In the genomic region with DNA sequence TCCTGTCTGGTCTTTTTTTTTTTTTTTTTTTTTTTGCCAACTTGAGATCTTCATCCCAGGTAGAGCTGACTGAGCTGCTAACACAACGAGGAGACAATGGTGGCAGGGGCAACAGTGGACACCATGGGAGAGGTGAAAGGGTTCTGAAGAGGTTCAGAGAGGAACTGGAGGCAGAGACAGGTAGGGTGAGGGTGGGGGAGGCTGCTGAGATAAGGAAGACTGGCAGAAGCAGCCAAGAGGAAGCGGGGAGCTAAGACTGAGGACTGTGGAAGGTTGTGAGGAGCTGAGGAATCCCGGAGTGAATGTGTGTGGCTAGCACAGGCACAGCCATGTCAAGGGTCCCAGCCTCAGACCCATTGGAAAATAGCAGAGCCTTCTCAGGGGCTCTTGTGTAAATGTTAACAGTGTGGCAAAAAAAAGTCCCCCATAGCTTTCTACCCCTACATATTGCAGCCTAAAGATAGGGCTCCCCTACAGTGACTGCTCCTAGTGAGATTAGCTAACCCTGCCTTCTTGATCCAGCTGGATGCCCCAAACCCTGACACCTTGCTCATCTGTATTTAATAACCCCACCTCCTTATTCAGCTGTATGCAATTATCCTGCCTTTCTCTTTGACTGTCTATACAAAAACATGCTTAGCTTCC, we compare ENCODE assay signal across 26 mouse cellular contexts. TPM values are rescaled to one million over a fixed set of nuclear protein-coding genes. Genes with fewer than 3 reads are reported as not detected.
DNase-seq lines count a peak whose midpoint lies in the region; ATAC-seq and TF ChIP-seq lines count a peak whose summit lies in the region.
"Had no signal": no experiment of that assay in that cellular context is flagged by ENCODE, and none has a peak within 500 bp of the region (broad histone marks: within the 10 kb centered on the region; RNA-seq: fewer than 3 reads in every experiment).

No protein-coding gene starts in this region.

- H3K27ac ChIP-seq in MEL (ENCODE audit: control insufficient read depth, low read depth, low read length), result no peak overlapping the region
- peak overlapping the region; percentile 58 for H3K27ac ChIP-seq in liver, embryonic 14.5 days
- H3K27ac ChIP-seq in kidney, embryonic 16.5 days (ENCODE audit: low read length), result no peak overlapping the region
- no peak overlapping the region for H3K27ac ChIP-seq in lung, postnatal 0 days (ENCODE audit: low read length)
- H3K27ac ChIP-seq: embryonic facial prominence, embryonic 10.5 days; forebrain, embryonic 13.5 days; hindbrain, embryonic 10.5 days; intestine, embryonic 15.5 days; lung, embryonic 15.5 days; midbrain, embryonic 12.5 days had no signal

- H3K9ac ChIP-seq in MEL (ENCODE audit: control insufficient read depth, low read depth, low read length, poor library complexity, severe bottlenecking), result no peak overlapping the region
- H3K9ac ChIP-seq in liver, embryonic 14.5 days (replicated peaks), result peak overlapping the region; percentile 62
- H3K9ac ChIP-seq in kidney, embryonic 16.5 days (replicated peaks; ENCODE audit: low read length), result no peak overlapping the region
- no peak overlapping the region for H3K9ac ChIP-seq in lung, postnatal 0 days (replicated peaks; ENCODE audit: low read depth)
- H3K9ac ChIP-seq: forebrain, embryonic 13.5 days; intestine, embryonic 15.5 days; lung, embryonic 15.5 days; midbrain, embryonic 12.5 days had no signal

- 25% methylated on average over 3 of the region's 3 CpGs for WGBS in liver, embryonic 14.5 days (ENCODE audit: insufficient replicate concordance)
- WGBS in kidney, embryonic 16.5 days, result 76% methylated on average over 3 of the region's 3 CpGs
- 67% methylated on average over 3 of the region's 3 CpGs for WGBS in lung, postnatal 0 days

- ATAC-seq in liver, embryonic 14.5 days (ENCODE audit: insufficient read depth), result peak; percentile 94
- ATAC-seq in kidney, embryonic 16.5 days (ENCODE audit: low FRiP score, low TSS enrichment), result no peak
- ATAC-seq in lung, postnatal 0 days, result no peak
- ATAC-seq: forebrain, embryonic 13.5 days; hindbrain, embryonic 16.5 days; intestine, embryonic 15.5 days had no signal

- H3K4me1 ChIP-seq in MEL (ENCODE audit: control insufficient read depth in 1 of 2, insufficient read depth in 2 of 2, low read length in 2 of 2), result peaks cover 4 to 17% of the 10 kb centered on the region in 2 experiments
- H3K4me1 ChIP-seq in erythroblast, embryonic 14.5 days (ENCODE audit: control insufficient read depth), result peaks cover 53% of the 10 kb centered on the region
- peaks cover 22 to 50% of the 10 kb centered on the region in 2 experiments for H3K4me1 ChIP-seq in liver, embryonic 14.5 days (replicated peaks; ENCODE audit: control insufficient read depth in 2 of 2, insufficient read depth in 2 of 2, low read length in 1 of 2)
- no peaks in the 10 kb centered on the region for H3K4me1 ChIP-seq in kidney, embryonic 16.5 days (ENCODE audit: insufficient read depth, low read length)
- no peaks in the 10 kb centered on the region for H3K4me1 ChIP-seq in lung, postnatal 0 days (ENCODE audit: insufficient read depth, low read depth, low read length)
- H3K4me1 ChIP-seq: forebrain, embryonic 13.5 days; intestine, embryonic 15.5 days; midbrain, embryonic 12.5 days had no signal

- H3K36me3 ChIP-seq in MEL (ENCODE audit: control insufficient read depth in 1 of 2, insufficient read depth in 2 of 2, low read length in 2 of 2), result peaks cover 0 to 11% of the 10 kb centered on the region in 2 experiments; a peak in 2 of 4 replicates
- H3K36me3 ChIP-seq in erythroblast, embryonic 14.5 days (ENCODE audit: control insufficient read depth), result no peaks in the 10 kb centered on the region
- H3K36me3 ChIP-seq in liver, embryonic 14.5 days (replicated peaks; ENCODE audit: control insufficient read depth, insufficient read depth, low read depth), result no peaks in the 10 kb centered on the region
- H3K36me3 ChIP-seq in kidney, embryonic 16.5 days (ENCODE audit: insufficient read depth, low read length), result no peaks in the 10 kb centered on the region
- no peaks in the 10 kb centered on the region for H3K36me3 ChIP-seq in lung, postnatal 0 days (ENCODE audit: insufficient read depth, low read length)
- H3K36me3 ChIP-seq: embryonic facial prominence, embryonic 10.5 days; hindbrain, embryonic 10.5 days; intestine, embryonic 15.5 days; lung, embryonic 15.5 days; midbrain, embryonic 12.5 days had no signal

- DNase-seq in MEL (ENCODE audit: low read depth, low spot score), result peak; percentile 42
- DNase-seq in MEL-GATA-1-ER (ENCODE audit: extremely low read depth, low read depth), result peak; percentile 47
- peak; percentile 13 to 59 (median 30) for DNase-seq in liver, embryonic 14.5 days (ENCODE audit: low read depth in 3 of 3, low spot score in 3 of 3)
- no peak for DNase-seq in retina, embryonic 14.5 days (ENCODE audit: low spot score)
- no peak for DNase-seq in lung, postnatal 0 days (ENCODE audit: low spot score)
- DNase-seq in kidney, postnatal 14 days, result no peak
- DNase-seq: adrenal gland, postnatal 10 days; cerebellum, adult 9-11 months; gastrocnemius, postnatal 36 days; kidney, adult 9 months; kidney, postnatal 36 days; lung, postnatal 4 days; thymus, adult 2 months had no signal

- TF ChIP-seq CTCF in MEL (IDR thresholded peaks at IDR 0.05 in 2 of 3, conservative IDR thresholded peaks at IDR 0.05 in 1 of 3; ENCODE audit: control insufficient read depth in 1 of 3, insufficient read depth in 1 of 3, low read depth in 2 of 3, low read length in 3 of 3, poor library complexity in 1 of 3, severe bottlenecking in 1 of 3), result no peak
- TF ChIP-seq CTCF in liver, embryonic 14.5 days (IDR thresholded peaks at IDR 0.05; ENCODE audit: low read depth), result no peak
- no peak for TF ChIP-seq CTCF in lung, postnatal 0 days (IDR thresholded peaks at IDR 0.05)

- TF ChIP-seq EP300 in MEL (IDR thresholded peaks at IDR 0.05; ENCODE audit: low read depth in 1 of 2, low read length in 2 of 2), result no peak; a peak in 1 of 4 replicates
- TF ChIP-seq EP300 in liver, embryonic 14.5 days (IDR thresholded peaks at IDR 0.05; ENCODE audit: low read depth), result peak; percentile 77
- no peak for TF ChIP-seq EP300 in lung, postnatal 0 days (IDR thresholded peaks at IDR 0.05)

- H3K4me2 ChIP-seq in liver, embryonic 14.5 days (ENCODE audit: low read depth), result peak overlapping the region; percentile 57
- no peak overlapping the region for H3K4me2 ChIP-seq in kidney, embryonic 16.5 days (replicated peaks; ENCODE audit: low read depth, low read length)
- no peak overlapping the region for H3K4me2 ChIP-seq in lung, postnatal 0 days (replicated peaks; ENCODE audit: low read depth, low read length)
- H3K4me2 ChIP-seq: forebrain, embryonic 13.5 days; intestine, embryonic 15.5 days; lung, embryonic 15.5 days; midbrain, embryonic 12.5 days had no signal

- no peaks in the 10 kb centered on the region for H3K9me3 ChIP-seq in MEL (replicated peaks; ENCODE audit: insufficient read depth, low read length)
- no peaks in the 10 kb centered on the region for H3K9me3 ChIP-seq in erythroblast, embryonic 14.5 days (ENCODE audit: control insufficient read depth, low read length)
- no peaks in the 10 kb centered on the region for H3K9me3 ChIP-seq in liver, embryonic 14.5 days (ENCODE audit: control insufficient read depth, low read length)
- H3K9me3 ChIP-seq in kidney, embryonic 16.5 days (ENCODE audit: low read length), result no peaks in the 10 kb centered on the region
- no peaks in the 10 kb centered on the region for H3K9me3 ChIP-seq in lung, postnatal 0 days (ENCODE audit: low read length)
- H3K9me3 ChIP-seq: embryonic facial prominence, embryonic 10.5 days; forebrain, embryonic 13.5 days; hindbrain, embryonic 10.5 days; intestine, embryonic 15.5 days; lung, embryonic 15.5 days; midbrain, embryonic 12.5 days had no signal

- H3K4me3 ChIP-seq in MEL (ENCODE audit: control insufficient read depth in 1 of 2, insufficient read depth in 1 of 2, low read depth in 2 of 2, low read length in 2 of 2), result no peak overlapping the region
- peak overlapping the region; percentile 21 for H3K4me3 ChIP-seq in erythroblast, embryonic 14.5 days (replicated peaks)
- H3K4me3 ChIP-seq in liver, embryonic 14.5 days (ENCODE audit: insufficient read depth in 1 of 2, low read depth in 2 of 2, low read length in 2 of 2), result peak overlapping the region in 1 of 2 experiments; percentile 36; a peak in 2 of 4 replicates
- no peak overlapping the region for H3K4me3 ChIP-seq in kidney, embryonic 16.5 days (ENCODE audit: low read length)
- H3K4me3 ChIP-seq in lung, postnatal 0 days (ENCODE audit: low read depth, low read length), result no peak overlapping the region
- H3K4me3 ChIP-seq: embryonic facial prominence, embryonic 10.5 days; forebrain, embryonic 13.5 days; hindbrain, embryonic 10.5 days; intestine, embryonic 15.5 days; lung, embryonic 15.5 days; midbrain, embryonic 12.5 days had no signal

- no peak for TF ChIP-seq POLR2A in MEL (IDR thresholded peaks at IDR 0.05; ENCODE audit: control insufficient read depth in 1 of 2, insufficient read depth in 1 of 2, low read depth in 1 of 2, low read length in 2 of 2, poor library complexity in 1 of 2)

- H3K79me2 ChIP-seq in MEL (ENCODE audit: control insufficient read depth, insufficient read depth, low read length, poor library complexity), result no peaks in the 10 kb centered on the region

- H3K27me3 ChIP-seq in MEL (ENCODE audit: control insufficient read depth in 1 of 2, insufficient read depth in 2 of 2, low read length in 2 of 2), result no peaks in the 10 kb centered on the region; a peak in 1 of 4 replicates
- no peaks in the 10 kb centered on the region for H3K27me3 ChIP-seq in erythroblast, embryonic 14.5 days (ENCODE audit: control insufficient read depth)
- no peaks in the 10 kb centered on the region for H3K27me3 ChIP-seq in liver, embryonic 14.5 days (ENCODE audit: control insufficient read depth, insufficient read depth, low read length)
- no peaks in the 10 kb centered on the region for H3K27me3 ChIP-seq in kidney, embryonic 16.5 days (ENCODE audit: insufficient read depth, low read length)
- H3K27me3 ChIP-seq in lung, postnatal 0 days (replicated peaks; ENCODE audit: insufficient read depth, low read length), result no peaks in the 10 kb centered on the region
- H3K27me3 ChIP-seq: forebrain, embryonic 13.5 days; intestine, embryonic 15.5 days; lung, embryonic 15.5 days had no signal

- TF ChIP-seq RAD21 in MEL (IDR thresholded peaks at IDR 0.05; ENCODE audit: low read depth, low read length), result no peak

RNA-seq across cellular contexts. Expression of gene Cdcp1, which starts 11.4 kb away (rescaled TPM):
- not detected in 2 replicates for total RNA-seq in MEL (2012; rRNA removed)
- polyA plus RNA-seq in MEL (2012; ENCODE audit: insufficient read depth in 1 of 2, insufficient read length in 2 of 2, low read depth in 1 of 2, low replicate concordance in 2 of 2, missing spikeins in 1 of 2), result not detected
- polyA plus RNA-seq in erythroblast, embryonic 14.5 days (2012), result not detected in 2 replicates
- polyA plus RNA-seq in liver, embryonic 14.5 days (2012; rRNA removed), result 0.27 and 0.38 TPM in 2 replicates
- polyA plus RNA-seq in liver, embryonic 14.5 days (2014; fragmentation: Nextera tagmentation; extraction: Ambion mirVana), result 0.15 and 0.35 TPM in 2 replicates
- 9.7 and 11.0 TPM in 2 replicates for polyA plus RNA-seq in kidney, embryonic 16.5 days (2015; fragmentation: Nextera tagmentation; extraction: Ambion mirVana)
- 9.8 and 10.9 TPM in 2 replicates for polyA plus RNA-seq in lung, postnatal 0 days (2015; fragmentation: Nextera tagmentation; extraction: Ambion mirVana)
- total RNA-seq: gastrocnemius, adult 18-20 months; monocyte, adult 5-6 weeks; neutrophil, adult 5-6 weeks had no signal
- polyA plus RNA-seq: C2C12; forebrain, embryonic 13.5 days had no signal

RNA-seq across cellular contexts. Expression of gene Tmem158, which starts 33.3 kb away (rescaled TPM):
- total RNA-seq in MEL (2012; rRNA removed), result 5.0 and 5.1 TPM in 2 replicates
- 10 to 100 TPM in 1 of 2 experiments, not detected in 1; 10.1 TPM for polyA plus RNA-seq in MEL (2012; ENCODE audit: insufficient read depth in 1 of 2, insufficient read length in 2 of 2, low read depth in 1 of 2, low replicate concordance in 2 of 2, missing spikeins in 1 of 2)
- 0.30 and 0.34 TPM in 2 replicates for polyA plus RNA-seq in erythroblast, embryonic 14.5 days (2012)
- 3.3 and 4.2 TPM in 2 replicates for polyA plus RNA-seq in liver, embryonic 14.5 days (2012; rRNA removed)
- 1.8 and 2.3 TPM in 2 replicates for polyA plus RNA-seq in liver, embryonic 14.5 days (2014; fragmentation: Nextera tagmentation; extraction: Ambion mirVana)
- 3.6 and 4.7 TPM in 2 replicates for polyA plus RNA-seq in kidney, embryonic 16.5 days (2015; fragmentation: Nextera tagmentation; extraction: Ambion mirVana)
- 16.0 and 17.5 TPM in 2 replicates for polyA plus RNA-seq in lung, postnatal 0 days (2015; fragmentation: Nextera tagmentation; extraction: Ambion mirVana)

Comparison
In these comparisons a context has a peak if more than half of its experiments do, and no peak if none do; other contexts are left out.
1. DNase-seq: peak in MEL (single experiment), MEL-GATA-1-ER (single experiment) and liver, embryonic 14.5 days (3 of 3); none in retina, embryonic 14.5 days (single experiment), lung, postnatal 0 days (single experiment) and kidney, postnatal 14 days (single experiment).